Mouse (Mus musculus) MEL (cell line): ENCODE data around the gene Cc2d2b. TPM values are rescaled to one million over a fixed set of nuclear protein-coding genes. Genes with fewer than 3 reads are reported as not detected.

ENCODE experiments used
- DNase-seq: peaks from one replicate; pipeline ENCODE4 v3.0.0; 2011; ENCODE audit warnings: low read depth, low spot score
- H3K27ac ChIP-seq: 2 replicates; pipeline ENCODE4 v1.5.1; 2012; ENCODE audit warnings: low read depth, mild to moderate bottlenecking, control low read depth, low read length, moderate library complexity; ENCODE audit not compliant: control insufficient read depth
- H3K27me3 ChIP-seq, 2 experiments: fragments of 150-350 bp in 1 of 2; sonication (generic) in 1 of 2; 2 replicates each; pipeline ENCODE4 v1.6.1; 2012; ENCODE audit warnings: low read length in 2 of 2, mild to moderate bottlenecking in 2 of 2, improper control_type of control experiment in 1 of 2, moderate library complexity in 1 of 2; ENCODE audit not compliant: insufficient read depth in 2 of 2, control insufficient read depth in 1 of 2
- H3K36me3 ChIP-seq, 2 experiments: 2 replicates each; pipeline ENCODE4 v1.6.1; 2012 to 2014; ENCODE audit warnings: low read length in 2 of 2, improper control_type of control experiment in 1 of 2, inconsistent platforms in 1 of 2, mild to moderate bottlenecking in 1 of 2; ENCODE audit not compliant: insufficient read depth in 2 of 2, control insufficient read depth in 1 of 2
- H3K4me1 ChIP-seq, 2 experiments: fragments of 150-350 bp in 1 of 2; sonication (generic) in 1 of 2; 2 replicates each; pipeline ENCODE4 v1.6.1; 2012; ENCODE audit warnings: low read length in 2 of 2, improper control_type of control experiment in 1 of 2, mild to moderate bottlenecking in 1 of 2; ENCODE audit not compliant: insufficient read depth in 2 of 2, control insufficient read depth in 1 of 2
- H3K4me3 ChIP-seq, 2 experiments: fragments of 150-350 bp in 1 of 2; sonication (generic) in 1 of 2; 2 replicates each; pipeline ENCODE4 v1.5.1; 2012; ENCODE audit warnings: low read depth in 2 of 2, low read length in 2 of 2, mild to moderate bottlenecking in 2 of 2, moderate library complexity in 2 of 2, control low read depth in 1 of 2, improper control_type of control experiment in 1 of 2; ENCODE audit not compliant: control insufficient read depth in 1 of 2, insufficient read depth in 1 of 2
- H3K79me2 ChIP-seq: 2 replicates; pipeline ENCODE4 v1.6.1; 2012; ENCODE audit warnings: mild to moderate bottlenecking, low read length, moderate library complexity; ENCODE audit not compliant: control insufficient read depth, poor library complexity, insufficient read depth
- H3K9ac ChIP-seq: 2 replicates; pipeline ENCODE4 v1.6.1; 2012; ENCODE audit warnings: low read depth, mild to moderate bottlenecking, control low read depth, low read length, moderate library complexity; ENCODE audit not compliant: control insufficient read depth, poor library complexity, severe bottlenecking
- H3K9me3 ChIP-seq: fragments of 150-350 bp; sonication (generic); replicated peaks from 2 replicates; pipeline ENCODE4 v1.6.1; 2012; ENCODE audit warnings: mild to moderate bottlenecking, low read length, improper control_type of control experiment, moderate library complexity; ENCODE audit not compliant: insufficient read depth
- CHD1 ChIP-seq: IDR thresholded peaks from 2 replicates; pipeline ENCODE4 v1.6.1; 2012; ENCODE audit warnings: low read depth, mild to moderate bottlenecking, inconsistent platforms, low read length, improper control_type of control experiment
- E2F4 ChIP-seq: IDR thresholded peaks from 2 replicates; pipeline ENCODE4 v1.6.1; 2011; ENCODE audit warnings: low read depth, low read length, improper control_type of control experiment, borderline replicate concordance
- ELF1 ChIP-seq: IDR thresholded peaks from 2 replicates; pipeline ENCODE4 v1.6.1; 2014; ENCODE audit warnings: low read depth, mild to moderate bottlenecking, inconsistent platforms, low read length, improper control_type of control experiment, moderate library complexity
- EP300 ChIP-seq, 2 experiments: IDR thresholded peaks; 2 replicates each; pipeline ENCODE4 v1.6.1; 2011; ENCODE audit warnings: improper control_type of control experiment in 2 of 2, low read length in 2 of 2, low read depth in 1 of 2, mild to moderate bottlenecking in 1 of 2
- ETS1 ChIP-seq: IDR thresholded peaks from 2 replicates; pipeline ENCODE4 v1.6.1; 2012; ENCODE audit warnings: low read depth, mild to moderate bottlenecking, inconsistent platforms, low read length, improper control_type of control experiment, moderate library complexity
- GABPA ChIP-seq: IDR thresholded peaks from 2 replicates; pipeline ENCODE4 v1.6.1; 2012; ENCODE audit warnings: low read depth, mild to moderate bottlenecking, inconsistent platforms, low read length, improper control_type of control experiment, moderate library complexity
- MAX ChIP-seq: IDR thresholded peaks from 2 replicates; pipeline ENCODE4 v1.6.1; 2011; ENCODE audit warnings: low read length, improper control_type of control experiment
- MEF2A ChIP-seq: IDR thresholded peaks from 2 replicates; pipeline ENCODE4 v1.6.1; 2014; ENCODE audit warnings: low read depth, mild to moderate bottlenecking, inconsistent platforms, low read length, improper control_type of control experiment; ENCODE audit not compliant: poor library complexity, insufficient replicate concordance, severe bottlenecking; ENCODE audit errors: extremely low read depth
- MXI1 ChIP-seq: IDR thresholded peaks from 2 replicates; pipeline ENCODE4 v1.6.1; 2011; ENCODE audit warnings: mild to moderate bottlenecking, low read depth, low read length, improper control_type of control experiment
- MYB ChIP-seq: IDR thresholded peaks from 2 replicates; pipeline ENCODE4 v1.6.1; 2011; ENCODE audit warnings: mild to moderate bottlenecking, low read depth, low read length, improper control_type of control experiment
- MYC ChIP-seq: IDR thresholded peaks from 2 replicates; pipeline ENCODE4 v1.6.1; 2011; ENCODE audit warnings: low read depth, mild to moderate bottlenecking, low read length, improper control_type of control experiment, moderate library complexity
- NELFE ChIP-seq: IDR thresholded peaks from 2 replicates; pipeline ENCODE4 v1.6.1; 2011; ENCODE audit warnings: low read depth, low read length, improper control_type of control experiment
- NRF1 ChIP-seq: IDR thresholded peaks from 2 replicates; pipeline ENCODE4 v1.6.1; 2014; ENCODE audit warnings: low read depth, mild to moderate bottlenecking, inconsistent platforms, low read length, improper control_type of control experiment, moderate library complexity; ENCODE audit not compliant: poor library complexity, insufficient read depth, severe bottlenecking
- POLR2A ChIP-seq, 2 experiments: IDR thresholded peaks; 2 replicates each; pipeline ENCODE4 v1.6.1; 2011 to 2012; ENCODE audit warnings: low read length in 2 of 2, mild to moderate bottlenecking in 2 of 2, control low read depth in 1 of 2, improper control_type of control experiment in 1 of 2, low read depth in 1 of 2, moderate library complexity in 1 of 2; ENCODE audit not compliant: control insufficient read depth in 1 of 2, insufficient read depth in 1 of 2, poor library complexity in 1 of 2
- RAD21 ChIP-seq: IDR thresholded peaks from 2 replicates; pipeline ENCODE4 v1.6.1; 2011; ENCODE audit warnings: mild to moderate bottlenecking, low read depth, low read length, improper control_type of control experiment
- RCOR1 ChIP-seq: IDR thresholded peaks from 2 replicates; pipeline ENCODE4 v1.6.1; 2012; ENCODE audit warnings: low read depth, mild to moderate bottlenecking, inconsistent platforms, low read length, improper control_type of control experiment
- SMC3 ChIP-seq: IDR thresholded peaks from 2 replicates; pipeline ENCODE4 v1.6.1; 2011; ENCODE audit warnings: low read depth, low read length, improper control_type of control experiment
- TAL1 ChIP-seq: IDR thresholded peaks from 2 replicates; pipeline ENCODE4 v1.6.1; 2012; ENCODE audit warnings: mild to moderate bottlenecking, inconsistent platforms, low read length, moderate library complexity, mixed read lengths
- TCF12 ChIP-seq: IDR thresholded peaks from 2 replicates; pipeline ENCODE4 v1.6.1; 2014; ENCODE audit warnings: low read depth, mild to moderate bottlenecking, inconsistent platforms, low read length, improper control_type of control experiment, moderate library complexity
- USF1 ChIP-seq: IDR thresholded peaks from 2 replicates; pipeline ENCODE4 v1.6.1; 2014; ENCODE audit warnings: low read depth, mild to moderate bottlenecking, inconsistent platforms, low read length, improper control_type of control experiment, moderate library complexity
- ZC3H11A ChIP-seq: IDR thresholded peaks from 2 replicates; pipeline ENCODE4 v1.6.1; 2012; ENCODE audit warnings: low read depth, mild to moderate bottlenecking, inconsistent platforms, low read length, improper control_type of control experiment
- ZKSCAN1 ChIP-seq: IDR thresholded peaks from 2 replicates; pipeline ENCODE4 v1.6.1; 2012; ENCODE audit warnings: low read depth, mild to moderate bottlenecking, inconsistent platforms, low read length, improper control_type of control experiment, moderate library complexity
- polyA plus RNA-seq, 2 experiments: library from polyadenylated mRNA; stranded (reverse) in 1 of 2; unstranded in 1 of 2; fragments of >175 nt in 1 of 2; fragments of >200 nt in 1 of 2; gene quantifications; 2 replicates each; pipeline versions ENCODE4 v1.2.1 to v1.2.4; 2012; ENCODE audit warnings: low replicate concordance in 2 of 2, low read depth in 1 of 2; ENCODE audit not compliant: insufficient read length in 2 of 2, insufficient read depth in 1 of 2, missing spikeins in 1 of 2
- total RNA-seq: library from RNA; depleted of rRNA; stranded (reverse); fragments of 300-350 nt; gene quantifications from 2 replicates; pipeline ENCODE4 v1.2.3, GENCODE M21; 2012

Gene Cc2d2b
- total and polyA plus RNA-seq, 3 experiments = not detected

DNA sequence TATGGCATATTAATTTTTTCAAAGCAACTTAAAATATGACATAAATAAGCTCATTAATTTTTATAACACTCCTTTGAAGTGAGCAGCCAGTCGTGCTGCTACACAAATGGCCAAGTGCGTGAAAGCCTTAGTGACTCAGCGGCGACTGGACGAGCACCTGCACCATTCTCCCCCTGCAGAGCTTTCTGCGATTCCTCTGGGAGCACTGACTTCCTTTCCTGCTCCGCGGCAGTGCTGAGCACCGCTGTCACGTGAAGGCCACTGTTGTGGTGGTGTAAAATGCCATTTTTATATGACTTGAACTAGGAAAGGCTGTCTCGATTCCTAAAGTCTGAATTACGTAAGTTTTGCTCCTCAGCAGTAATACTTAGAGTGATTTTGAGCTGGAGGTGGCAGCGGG, 93.0 kb downstream of the Cc2d2b start:
- no peaks in the 10 kb centered on the region for H3K79me2 ChIP-seq
- H3K27ac ChIP-seq = no peak overlapping the region
- no peaks in the 10 kb centered on the region for H3K9me3 ChIP-seq
- no peak overlapping the region for H3K9ac ChIP-seq
- TF ChIP-seq MAX (no peak), ETS1 (no peak), GABPA (no peak), MXI1 (no peak), USF1 (no peak), ZKSCAN1 (no peak), TAL1 (no peak)
- H3K4me1 ChIP-seq = no peaks in the 10 kb centered on the region
- DNase-seq = no peak
- no peaks in the 10 kb centered on the region for H3K27me3 ChIP-seq
- peaks cover 0 to 5% of the 10 kb centered on the region in 2 experiments; a peak in 2 of 4 replicates for H3K36me3 ChIP-seq
- no peak overlapping the region for H3K4me3 ChIP-seq

DNA sequence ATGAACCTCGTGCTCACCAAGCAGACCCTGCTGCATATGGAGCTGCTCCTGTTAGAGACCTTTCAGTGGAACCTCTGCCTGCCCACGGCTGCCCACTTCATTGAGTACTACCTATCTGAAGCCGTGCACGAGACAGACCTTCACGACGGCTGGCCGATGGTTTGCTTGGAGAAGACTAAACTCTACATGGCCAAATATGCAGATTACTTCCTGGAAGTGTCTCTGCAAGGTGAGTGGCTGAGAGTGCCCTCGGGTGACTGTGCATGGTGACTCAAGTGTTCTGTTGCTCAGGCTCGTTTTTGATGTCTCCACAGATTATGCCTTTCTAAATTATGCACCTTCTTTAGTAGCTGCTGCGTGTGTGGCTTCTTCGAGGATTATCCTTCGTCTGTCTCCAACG, 96.2 kb downstream of the Cc2d2b start:
- H3K9me3 ChIP-seq = no peaks in the 10 kb centered on the region
- H3K79me2 ChIP-seq = no peaks in the 10 kb centered on the region
- H3K36me3 ChIP-seq = peaks cover 0 to 9% of the 10 kb centered on the region in 2 experiments; a peak in 2 of 4 replicates
- no peak overlapping the region for H3K9ac ChIP-seq
- no peak overlapping the region for H3K27ac ChIP-seq
- TF ChIP-seq E2F4 (no peak), NRF1 (no peak), ZC3H11A (no peak), EP300 (IDR thresholded peaks at IDR 0.05; ENCODE audit: low read depth in 1 of 2, low read length in 2 of 2) (no peak), MEF2A (no peak), SMC3 (no peak), CHD1 (no peak), ELF1 (no peak), RAD21 (no peak), MYB (no peak), POLR2A (IDR thresholded peaks at IDR 0.05; ENCODE audit: control insufficient read depth in 1 of 2, insufficient read depth in 1 of 2, low read depth in 1 of 2, low read length in 2 of 2, poor library complexity in 1 of 2) (no peak), TCF12 (no peak), NELFE (no peak), MYC (no peak), RCOR1 (no peak), USF1 (no peak)
- no peak for DNase-seq
- H3K4me1 ChIP-seq = no peaks in the 10 kb centered on the region
- no peaks in the 10 kb centered on the region for H3K27me3 ChIP-seq
- no peak overlapping the region for H3K4me3 ChIP-seq
